Mouse (Mus musculus): Measurements from ENCODE around the gene Maneal. TPM values are rescaled to one million over a fixed set of nuclear protein-coding genes. Genes with fewer than 3 reads are reported as not detected.

Gene Maneal
- polyA plus RNA-seq, 1 experiment from 2014 or later: 1.4 TPM

- ATAC-seq (ENCODE audit: low read depth): no peak
- no peak overlapping the region for H3K4me3 ChIP-seq (ENCODE audit: low read depth, low read length)
- no peak for DNase-seq (ENCODE audit: low spot score)
- H3K4me2 ChIP-seq (ENCODE audit: low read depth, low read length): no peak overlapping the region
- WGBS: 97% methylated on average over 8 of the region's 8 CpGs
- H3K4me1 ChIP-seq (ENCODE audit: control insufficient read depth, insufficient read depth, low read length): peaks cover 9% of the 10 kb centered on the region
- no peak overlapping the region for H3K9ac ChIP-seq (ENCODE audit: low read depth, low read length)
- H3K36me3 ChIP-seq (ENCODE audit: control insufficient read depth, insufficient read depth, low read length): peaks cover 45% of the 10 kb centered on the region
- no peak overlapping the region for H3K27ac ChIP-seq (replicated peaks; ENCODE audit: low read depth, low read length)
- H3K27me3 ChIP-seq (replicated peaks; ENCODE audit: control insufficient read depth, insufficient read depth, low read length): peaks cover 9% of the 10 kb centered on the region
- H3K9me3 ChIP-seq (ENCODE audit: control insufficient read depth, low read length): no peaks in the 10 kb centered on the region
Observed at GRCm38 (mm10) chr4:124856294-124856693, 5.7 kb downstream of the Maneal start.

- Histone ChIP-seq H3K27ac (replicated peaks; ENCODE audit: low read depth, low read length) (peak within 1 kb of the TSS; percentile 94), H3K9me3 (ENCODE audit: control insufficient read depth, low read length) (no peaks in the 10 kb centered on the region), H3K4me3 (ENCODE audit: low read depth, low read length) (peak within 1 kb of the TSS; percentile 94), H3K9ac (ENCODE audit: low read depth, low read length) (peak within 1 kb of the TSS; percentile 91), H3K4me1 (ENCODE audit: control insufficient read depth, insufficient read depth, low read length) (peaks cover 15% of the 10 kb centered on the region), H3K27me3 (replicated peaks; ENCODE audit: control insufficient read depth, insufficient read depth, low read length) (no peaks in the 10 kb centered on the region), H3K4me2 (ENCODE audit: low read depth, low read length) (peak within 1 kb of the TSS; percentile 76), H3K36me3 (ENCODE audit: control insufficient read depth, insufficient read depth, low read length) (peaks cover 40% of the 10 kb centered on the region)
- peak; percentile 45 for ATAC-seq (ENCODE audit: low read depth)
- WGBS: 2% methylated on average over 25 of the region's 75 CpGs
- peak; percentile 76 for DNase-seq (ENCODE audit: low spot score)
Observed at GRCm38 (mm10) chr4:124850933-124851658, 10.9 kb downstream of the Maneal start, which contains the start of gene 1110065P20Rik. Gene 1110065P20Rik (minus strand): TSS chr4:124851196.

GRCm38 (mm10) chr4:124850261-124850913 is 11.6 kb downstream of the Maneal start, which contains the start of gene Yrdc:
Gene Yrdc (plus strand): TSS chr4:124850679.
- Histone ChIP-seq H3K4me1 (ENCODE audit: control insufficient read depth, insufficient read depth, low read length) (peaks cover 15% of the 10 kb centered on the region), H3K27me3 (replicated peaks; ENCODE audit: control insufficient read depth, insufficient read depth, low read length) (no peaks in the 10 kb centered on the region), H3K4me2 (ENCODE audit: low read depth, low read length) (peak within 1 kb of the TSS; percentile 76), H3K36me3 (ENCODE audit: control insufficient read depth, insufficient read depth, low read length) (peaks cover 40% of the 10 kb centered on the region), H3K4me3 (ENCODE audit: low read depth, low read length) (peak within 1 kb of the TSS; percentile 94), H3K27ac (replicated peaks; ENCODE audit: low read depth, low read length) (peak within 1 kb of the TSS; percentile 94), H3K9me3 (ENCODE audit: control insufficient read depth, low read length) (no peaks in the 10 kb centered on the region), H3K9ac (ENCODE audit: low read depth, low read length) (peak within 1 kb of the TSS; percentile 91)
- ATAC-seq (ENCODE audit: low read depth): peak; percentile 95
- 0% methylated on average over 7 of the region's 90 CpGs for WGBS
- peak; percentile 97 for DNase-seq (ENCODE audit: low spot score)

- Histone ChIP-seq H3K9me3 (ENCODE audit: control insufficient read depth, low read length) (no peaks in the 10 kb centered on the region), H3K9ac (ENCODE audit: low read depth, low read length) (peak overlapping the region; percentile 91), H3K27ac (replicated peaks; ENCODE audit: low read depth, low read length) (peak overlapping the region; percentile 94), H3K4me2 (ENCODE audit: low read depth, low read length) (peak overlapping the region; percentile 76), H3K4me3 (ENCODE audit: low read depth, low read length) (peak overlapping the region; percentile 94), H3K27me3 (replicated peaks; ENCODE audit: control insufficient read depth, insufficient read depth, low read length) (no peaks in the 10 kb centered on the region), H3K4me1 (ENCODE audit: control insufficient read depth, insufficient read depth, low read length) (peaks cover 15% of the 10 kb centered on the region), H3K36me3 (ENCODE audit: control insufficient read depth, insufficient read depth, low read length) (peaks cover 40% of the 10 kb centered on the region)
- DNase-seq (ENCODE audit: low spot score): peak; percentile 76
- peak; percentile 20 for ATAC-seq (ENCODE audit: low read depth)
- 0% methylated on average over 22 of the region's 24 CpGs for WGBS
Observed at GRCm38 (mm10) chr4:124849631-124850260, 12.2 kb downstream of the Maneal start.

- DNase-seq (ENCODE audit: low spot score) (peak; percentile 76), ATAC-seq (ENCODE audit: low read depth) (no peak)
- Histone ChIP-seq H3K9me3 (ENCODE audit: control insufficient read depth, low read length) (no peaks in the 10 kb centered on the region), H3K9ac (ENCODE audit: low read depth, low read length) (no peak overlapping the region), H3K4me3 (ENCODE audit: low read depth, low read length) (no peak overlapping the region), H3K4me1 (ENCODE audit: control insufficient read depth, insufficient read depth, low read length) (peaks cover 15% of the 10 kb centered on the region), H3K4me2 (ENCODE audit: low read depth, low read length) (no peak overlapping the region), H3K27me3 (replicated peaks; ENCODE audit: control insufficient read depth, insufficient read depth, low read length) (no peaks in the 10 kb centered on the region), H3K36me3 (ENCODE audit: control insufficient read depth, insufficient read depth, low read length) (peaks cover 37% of the 10 kb centered on the region), H3K27ac (replicated peaks; ENCODE audit: low read depth, low read length) (no peak overlapping the region)
- 9% methylated on average over 8 of the region's 8 CpGs for WGBS
Observed at GRCm38 (mm10) chr4:124847573-124847972, 14.4 kb downstream of the Maneal start.

- no peak overlapping the region for H3K4me3 ChIP-seq (ENCODE audit: low read depth, low read length)
- no peaks in the 10 kb centered on the region for H3K27me3 ChIP-seq (replicated peaks; ENCODE audit: control insufficient read depth, insufficient read depth, low read length)
- H3K36me3 ChIP-seq (ENCODE audit: control insufficient read depth, insufficient read depth, low read length): peaks cover 62% of the 10 kb centered on the region
- H3K27ac ChIP-seq (replicated peaks; ENCODE audit: low read depth, low read length): no peak overlapping the region
- WGBS: 62% methylated on average over 11 of the region's 11 CpGs
- H3K4me2 ChIP-seq (ENCODE audit: low read depth, low read length): no peak overlapping the region
- H3K9ac ChIP-seq (ENCODE audit: low read depth, low read length): no peak overlapping the region
- DNase-seq (ENCODE audit: low spot score) (no peak), ATAC-seq (ENCODE audit: low read depth) (peak; percentile 62; the same call in 1 of the 2 replicates)
- H3K4me1 ChIP-seq (ENCODE audit: control insufficient read depth, insufficient read depth, low read length): no peaks in the 10 kb centered on the region
- no peaks in the 10 kb centered on the region for H3K9me3 ChIP-seq (ENCODE audit: control insufficient read depth, low read length)
Observed at GRCm38 (mm10) chr4:124843493-124843892, 18.5 kb downstream of the Maneal start.

- 90% methylated on average over 1 of the region's 1 CpGs for WGBS
- peaks cover 69% of the 10 kb centered on the region for H3K36me3 ChIP-seq (ENCODE audit: control insufficient read depth, insufficient read depth, low read length)
- ATAC-seq (ENCODE audit: low read depth): no peak
- H3K4me3 ChIP-seq (ENCODE audit: low read depth, low read length): no peak overlapping the region
- no peak overlapping the region for H3K9ac ChIP-seq (ENCODE audit: low read depth, low read length)
- no peaks in the 10 kb centered on the region for H3K4me1 ChIP-seq (ENCODE audit: control insufficient read depth, insufficient read depth, low read length)
- no peak overlapping the region for H3K27ac ChIP-seq (replicated peaks; ENCODE audit: low read depth, low read length)
- no peaks in the 10 kb centered on the region for H3K27me3 ChIP-seq (replicated peaks; ENCODE audit: control insufficient read depth, insufficient read depth, low read length)
- H3K9me3 ChIP-seq (ENCODE audit: control insufficient read depth, low read length): no peaks in the 10 kb centered on the region
- no peak overlapping the region for H3K4me2 ChIP-seq (ENCODE audit: low read depth, low read length)
- no peak for DNase-seq (ENCODE audit: low spot score)
Observed at GRCm38 (mm10) chr4:124840998-124841397, 21.0 kb downstream of the Maneal start.

GRCm38 (mm10) chr4:124838035-124838700 is 23.8 kb downstream of the Maneal start:
- no peaks in the 10 kb centered on the region for H3K4me1 ChIP-seq (ENCODE audit: control insufficient read depth, insufficient read depth, low read length)
- ATAC-seq (ENCODE audit: low read depth) (no peak), DNase-seq (ENCODE audit: low spot score) (no peak)
- H3K27ac ChIP-seq (replicated peaks; ENCODE audit: low read depth, low read length): no peak overlapping the region
- H3K4me2 ChIP-seq (ENCODE audit: low read depth, low read length): no peak overlapping the region
- H3K27me3 ChIP-seq (replicated peaks; ENCODE audit: control insufficient read depth, insufficient read depth, low read length): no peaks in the 10 kb centered on the region
- H3K4me3 ChIP-seq (ENCODE audit: low read depth, low read length): no peak overlapping the region
- H3K9me3 ChIP-seq (ENCODE audit: control insufficient read depth, low read length): no peaks in the 10 kb centered on the region
- WGBS: 91% methylated on average over 14 of the region's 14 CpGs
- peaks cover 65% of the 10 kb centered on the region for H3K36me3 ChIP-seq (ENCODE audit: control insufficient read depth, insufficient read depth, low read length)
- H3K9ac ChIP-seq (ENCODE audit: low read depth, low read length): no peak overlapping the region
